Mouse (Mus musculus): Measurements from ENCODE around the gene Chek2. TPM values are rescaled to one million over a fixed set of nuclear protein-coding genes. Genes with fewer than 3 reads are reported as not detected.
"Not testable (repeated sequence)": the region's sequence is repeated elsewhere in the genome, so short reads cannot be mapped to it uniquely, and the experiment has no call there.

Gene Chek2
- polyA plus RNA-seq, 1 experiment from 2014 or later, result 28.8 TPM

- Histone ChIP-seq H3K4me1 (peaks cover 27% of the 10 kb centered on the region), H3K4me3 (peak within 1 kb of the TSS; percentile 95), H3K27me3 (ENCODE audit: insufficient read depth, poor library complexity, severe bottlenecking) (no peaks in the 10 kb centered on the region), H3K27ac (peak within 1 kb of the TSS; percentile 95), H3K36me3 (peaks cover 21% of the 10 kb centered on the region), H3K9me3 (no peaks in the 10 kb centered on the region)
- WGBS, result under 1% methylated on average over 80 of the region's 80 CpGs
- peak; percentile 100 for DNase-seq (ENCODE audit: low spot score)
These were observed 30.0 kb upstream of the Chek2 start, which contains the start of gene Ulk1 for GRCm38 (mm10) chr5:110809667-110810325. Ulk1 (minus strand) TSS chr5:110810097.

DNA sequence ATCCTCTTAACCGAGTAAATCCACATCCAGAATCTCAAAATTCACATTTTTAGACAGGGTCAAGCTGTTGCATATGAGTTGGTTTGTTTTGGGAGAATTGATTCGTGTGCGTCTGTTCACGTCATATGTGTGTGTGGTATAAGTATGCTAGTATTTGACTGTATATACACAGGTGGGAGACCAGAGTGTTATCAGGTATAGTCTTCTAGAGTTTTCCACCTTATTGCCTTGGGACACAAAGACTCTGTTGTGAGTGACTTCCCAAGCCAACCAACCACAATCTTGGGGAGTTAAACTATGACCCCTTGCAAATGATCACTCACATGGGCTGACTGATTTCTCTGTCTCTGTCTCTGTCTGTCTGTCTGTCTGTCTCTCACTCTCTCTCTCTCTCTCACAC is 15.4 kb upstream of the Chek2 start:
- no peak overlapping the region for H3K27ac ChIP-seq
- no peaks in the 10 kb centered on the region for H3K9me3 ChIP-seq
- H3K27me3 ChIP-seq (ENCODE audit: insufficient read depth, poor library complexity, severe bottlenecking), result no peaks in the 10 kb centered on the region
- no peak overlapping the region for H3K4me3 ChIP-seq
- peaks cover 4% of the 10 kb centered on the region; the same call in 1 of the 2 replicates for H3K36me3 ChIP-seq
- WGBS, result 84% methylated on average over 4 of the region's 4 CpGs
- H3K4me1 ChIP-seq, result no peaks in the 10 kb centered on the region
- no peak for DNase-seq (ENCODE audit: low spot score)

DNA sequence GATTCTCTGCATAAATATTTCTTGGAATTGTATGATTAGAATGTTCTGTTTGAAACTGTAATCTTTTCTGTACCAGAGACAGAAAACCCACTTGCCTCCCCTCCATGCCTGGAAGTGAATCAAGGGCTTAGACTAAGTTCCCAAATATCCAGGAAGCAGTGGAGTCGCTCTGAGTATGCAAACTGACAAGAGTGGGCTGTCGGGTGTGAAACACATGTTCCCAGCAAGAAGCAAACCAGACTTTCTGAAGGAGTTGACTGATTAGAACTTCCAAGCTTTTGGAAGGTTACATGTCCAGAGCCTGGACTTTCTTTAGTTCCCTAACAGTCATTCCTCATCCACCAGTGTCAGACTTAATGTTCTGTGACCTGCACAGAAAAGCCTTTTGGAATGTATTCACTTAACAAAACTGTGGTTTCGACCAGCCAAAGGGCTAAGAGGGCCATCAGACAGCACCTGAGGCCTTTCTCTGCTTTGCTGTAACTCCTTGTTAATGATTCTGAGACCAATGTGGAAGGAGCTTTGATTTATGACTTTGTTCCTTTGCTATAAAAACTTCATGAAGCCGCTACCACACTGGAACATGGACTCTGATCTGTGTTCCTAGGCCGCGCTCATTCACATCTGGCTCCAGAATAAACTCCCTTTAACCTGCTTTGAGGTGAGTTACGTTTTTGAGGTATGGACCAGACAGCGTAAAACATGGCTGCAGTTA is 12.8 kb upstream of the Chek2 start:
- Histone ChIP-seq H3K27me3 (ENCODE audit: insufficient read depth, poor library complexity, severe bottlenecking) (no peaks in the 10 kb centered on the region), H3K4me1 (no peaks in the 10 kb centered on the region), H3K9me3 (no peaks in the 10 kb centered on the region), H3K27ac (no peak overlapping the region), H3K4me3 (no peak overlapping the region), H3K36me3 (peaks cover 4% of the 10 kb centered on the region; the same call in 1 of the 2 replicates)
- no peak for DNase-seq (ENCODE audit: low spot score)
- 82% methylated on average over 8 of the region's 8 CpGs for WGBS

DNA sequence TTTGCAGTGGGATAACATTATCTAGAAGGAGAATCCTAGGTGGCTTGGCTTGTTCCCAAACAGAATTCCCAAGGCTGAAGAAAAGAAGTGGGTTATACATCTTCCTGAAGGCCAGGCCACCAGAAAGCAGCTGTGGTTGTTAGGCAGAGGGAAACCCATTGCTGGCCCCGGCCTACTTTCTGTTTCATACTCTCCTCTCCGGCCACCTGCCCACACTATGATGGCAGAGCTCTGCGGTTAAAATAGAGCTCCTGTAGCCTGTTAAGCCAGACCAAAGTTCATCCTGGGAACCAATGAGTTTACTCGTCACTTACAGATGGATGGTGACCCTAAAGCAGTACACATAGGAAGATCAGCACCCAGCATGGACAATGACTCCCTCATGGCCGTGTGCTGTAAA is 12.2 kb upstream of the Chek2 start:
- WGBS, result 89% methylated on average over 5 of the region's 5 CpGs
- Histone ChIP-seq H3K9me3 (no peaks in the 10 kb centered on the region), H3K4me1 (no peaks in the 10 kb centered on the region), H3K27me3 (ENCODE audit: insufficient read depth, poor library complexity, severe bottlenecking) (no peaks in the 10 kb centered on the region), H3K4me3 (no peak overlapping the region), H3K36me3 (peaks cover 9% of the 10 kb centered on the region; the same call in 1 of the 2 replicates), H3K27ac (no peak overlapping the region)
- DNase-seq (ENCODE audit: low spot score), result no peak

- H3K9me3 ChIP-seq, result no peaks in the 10 kb centered on the region
- H3K4me1 ChIP-seq, result peaks cover 7% of the 10 kb centered on the region
- no peak for DNase-seq (ENCODE audit: low spot score)
- H3K27me3 ChIP-seq (ENCODE audit: insufficient read depth, poor library complexity, severe bottlenecking), result peaks cover 3% of the 10 kb centered on the region; the same call in 1 of the 2 replicates
- H3K27ac ChIP-seq, result no peak overlapping the region
- H3K36me3 ChIP-seq, result peaks cover 16% of the 10 kb centered on the region; the same call in 1 of the 2 replicates
- WGBS, result 88% methylated on average over 5 of the region's 5 CpGs
- H3K4me3 ChIP-seq, result no peak overlapping the region
These were observed 8.6 kb upstream of the Chek2 start for GRCm38 (mm10) chr5:110831036-110831720.

GRCm38 (mm10) chr5:110835959-110836358 is 3.8 kb upstream of the Chek2 start:
- H3K9me3 ChIP-seq, result no peaks in the 10 kb centered on the region
- H3K4me1 ChIP-seq, result peaks cover 22% of the 10 kb centered on the region
- H3K36me3 ChIP-seq, result peaks cover 12% of the 10 kb centered on the region; the same call in 1 of the 2 replicates
- H3K4me3 ChIP-seq, result peak overlapping the region; percentile 23; the same call in 1 of the 2 replicates
- peak; percentile 94 for DNase-seq (ENCODE audit: low spot score)
- 2% methylated on average over 3 of the region's 3 CpGs for WGBS
- H3K27me3 ChIP-seq (ENCODE audit: insufficient read depth, poor library complexity, severe bottlenecking), result peaks cover 3% of the 10 kb centered on the region; the same call in 1 of the 2 replicates
- H3K27ac ChIP-seq, result peak overlapping the region; percentile 57

DNA sequence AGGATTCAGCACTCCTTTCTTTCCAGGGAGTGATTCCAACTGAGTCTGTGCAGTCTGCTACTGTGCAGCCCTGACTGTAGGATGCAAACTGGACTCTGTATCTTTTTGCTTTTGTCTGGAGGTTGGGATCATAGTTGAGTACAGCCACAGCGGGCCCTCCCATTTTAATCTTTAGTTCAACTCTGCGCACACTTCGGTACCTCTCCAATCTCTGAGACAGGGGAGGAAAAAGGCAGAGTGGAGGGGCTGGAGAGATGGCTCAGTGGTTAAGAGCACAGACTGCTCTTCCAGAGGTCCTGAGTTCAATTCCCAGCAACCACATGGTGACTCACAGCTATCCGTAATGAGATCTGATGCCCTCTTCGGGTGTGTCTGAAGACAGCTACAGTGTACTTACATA is 1.8 kb upstream of the Chek2 start:
- not testable (repeated sequence) for DNase-seq (ENCODE audit: low spot score); H3K9me3 ChIP-seq; H3K27me3 ChIP-seq (ENCODE audit: insufficient read depth, poor library complexity, severe bottlenecking); H3K4me3 ChIP-seq
- peaks cover 25% of the 10 kb centered on the region for H3K36me3 ChIP-seq
- H3K4me1 ChIP-seq, result peaks cover 25% of the 10 kb centered on the region
- 84% methylated on average over 5 of the region's 5 CpGs for WGBS
- peak overlapping the region; percentile 91; the same call in 1 of the 2 replicates for H3K27ac ChIP-seq

DNA sequence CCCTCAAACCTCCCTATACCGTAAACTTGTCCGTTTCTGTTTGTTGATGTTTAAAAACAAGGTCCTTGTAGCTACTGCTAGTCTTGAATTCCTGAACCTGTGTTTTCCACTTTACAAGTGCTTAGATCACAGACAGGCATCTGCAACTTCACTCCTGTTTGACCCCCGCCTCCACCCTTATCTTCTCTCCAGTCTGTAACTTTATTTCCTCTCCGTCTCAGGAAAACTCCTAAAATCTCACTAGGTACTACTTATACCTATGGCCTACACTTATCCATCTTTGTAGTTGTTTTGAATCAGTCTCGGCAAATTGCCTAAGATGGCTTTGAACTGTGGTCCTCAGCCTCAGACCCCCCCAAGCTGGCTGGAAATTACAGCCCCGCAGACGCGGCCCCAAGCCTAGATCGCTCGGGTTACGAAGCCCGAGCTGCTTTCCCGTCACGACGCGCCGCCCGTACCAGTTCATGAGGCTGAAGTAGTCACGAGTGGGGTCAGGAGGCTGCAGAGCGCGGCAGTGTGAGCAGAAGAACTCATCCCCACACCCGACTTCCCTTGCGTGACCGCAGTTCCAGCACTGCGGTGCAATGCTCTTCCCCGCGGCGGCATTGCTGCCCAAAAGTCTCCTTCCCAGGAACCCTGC is 621 bp upstream of the Chek2 start:
- WGBS, result 3% methylated on average over 28 of the region's 28 CpGs
- Histone ChIP-seq H3K27me3 (ENCODE audit: insufficient read depth, poor library complexity, severe bottlenecking) (no peaks in the 10 kb centered on the region), H3K36me3 (peaks cover 29% of the 10 kb centered on the region), H3K4me1 (peaks cover 25% of the 10 kb centered on the region), H3K9me3 (no peaks in the 10 kb centered on the region), H3K4me3 (peak overlapping the region; percentile 84), H3K27ac (peak overlapping the region; percentile 91)
- DNase-seq (ENCODE audit: low spot score), result no peak

GRCm38 (mm10) chr5:110840465-110840864 is 686 bp downstream of the Chek2 start:
- Histone ChIP-seq H3K36me3 (peaks cover 42% of the 10 kb centered on the region), H3K27ac (peak overlapping the region; percentile 91), H3K27me3 (ENCODE audit: insufficient read depth, poor library complexity, severe bottlenecking) (no peaks in the 10 kb centered on the region), H3K9me3 (no peaks in the 10 kb centered on the region), H3K4me1 (peaks cover 25% of the 10 kb centered on the region), H3K4me3 (peak overlapping the region; percentile 84)
- no peak for DNase-seq (ENCODE audit: low spot score)
- 7% methylated on average over 4 of the region's 4 CpGs for WGBS

- DNase-seq (ENCODE audit: low spot score), result no peak
- Histone ChIP-seq H3K36me3 (peaks cover 49% of the 10 kb centered on the region), H3K4me1 (peaks cover 17% of the 10 kb centered on the region), H3K4me3 (peak overlapping the region; percentile 84), H3K27me3 (ENCODE audit: insufficient read depth, poor library complexity, severe bottlenecking) (no peaks in the 10 kb centered on the region), H3K27ac (no peak overlapping the region), H3K9me3 (no peaks in the 10 kb centered on the region)
- 88% methylated on average over 14 of the region's 14 CpGs for WGBS
These were observed 1.5 kb downstream of the Chek2 start for GRCm38 (mm10) chr5:110841046-110841862.

DNA sequence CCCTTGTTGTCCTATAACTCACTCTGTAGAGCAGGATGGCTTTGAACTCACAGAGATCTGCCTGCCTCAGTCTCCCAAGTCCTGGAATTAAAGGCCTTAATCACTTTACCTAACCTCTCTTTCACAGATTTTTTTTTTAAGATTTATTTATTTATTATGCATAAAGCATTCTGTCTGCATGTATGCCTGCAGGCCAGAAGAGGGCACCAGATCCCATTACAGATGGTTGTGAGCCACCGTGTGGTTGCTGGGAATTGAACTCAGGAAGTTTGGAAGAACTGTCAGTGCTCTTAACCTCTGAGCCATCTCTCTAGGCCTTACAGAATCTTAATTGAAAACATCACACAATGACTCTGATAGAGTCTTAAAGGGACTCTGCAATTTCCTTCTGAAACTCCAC is 13.2 kb downstream of the Chek2 start:
- no peaks in the 10 kb centered on the region for H3K9me3 ChIP-seq
- no peak overlapping the region for H3K27ac ChIP-seq
- H3K27me3 ChIP-seq (ENCODE audit: insufficient read depth, poor library complexity, severe bottlenecking), result no peaks in the 10 kb centered on the region
- WGBS, result 89% methylated on average over 1 of the region's 1 CpGs
- H3K36me3 ChIP-seq, result peaks cover 50% of the 10 kb centered on the region
- peaks cover 7% of the 10 kb centered on the region; the same call in 1 of the 2 replicates for H3K4me1 ChIP-seq
- H3K4me3 ChIP-seq, result no peak overlapping the region
- DNase-seq (ENCODE audit: low spot score), result no peak

- Histone ChIP-seq H3K9me3 (no peaks in the 10 kb centered on the region), H3K4me3 (no peak overlapping the region), H3K36me3 (peaks cover 36% of the 10 kb centered on the region), H3K4me1 (peaks cover 15% of the 10 kb centered on the region), H3K27ac (no peak overlapping the region), H3K27me3 (ENCODE audit: insufficient read depth, poor library complexity, severe bottlenecking) (no peaks in the 10 kb centered on the region)
- DNase-seq (ENCODE audit: low spot score), result no peak
- WGBS, result 37% methylated on average over 5 of the region's 5 CpGs
These were observed 17.3 kb downstream of the Chek2 start for GRCm38 (mm10) chr5:110857091-110857490.

Measured in heart, embryonic 10.5 days (tissue).